Mouse (Mus musculus): Measurements from ENCODE around the gene Noc4l. TPM values are rescaled to one million over a fixed set of nuclear protein-coding genes. Genes with fewer than 3 reads are reported as not detected.

Gene Noc4l
- polyA plus RNA-seq, 1 experiment from 2014 or later = 47.8 TPM

DNA sequence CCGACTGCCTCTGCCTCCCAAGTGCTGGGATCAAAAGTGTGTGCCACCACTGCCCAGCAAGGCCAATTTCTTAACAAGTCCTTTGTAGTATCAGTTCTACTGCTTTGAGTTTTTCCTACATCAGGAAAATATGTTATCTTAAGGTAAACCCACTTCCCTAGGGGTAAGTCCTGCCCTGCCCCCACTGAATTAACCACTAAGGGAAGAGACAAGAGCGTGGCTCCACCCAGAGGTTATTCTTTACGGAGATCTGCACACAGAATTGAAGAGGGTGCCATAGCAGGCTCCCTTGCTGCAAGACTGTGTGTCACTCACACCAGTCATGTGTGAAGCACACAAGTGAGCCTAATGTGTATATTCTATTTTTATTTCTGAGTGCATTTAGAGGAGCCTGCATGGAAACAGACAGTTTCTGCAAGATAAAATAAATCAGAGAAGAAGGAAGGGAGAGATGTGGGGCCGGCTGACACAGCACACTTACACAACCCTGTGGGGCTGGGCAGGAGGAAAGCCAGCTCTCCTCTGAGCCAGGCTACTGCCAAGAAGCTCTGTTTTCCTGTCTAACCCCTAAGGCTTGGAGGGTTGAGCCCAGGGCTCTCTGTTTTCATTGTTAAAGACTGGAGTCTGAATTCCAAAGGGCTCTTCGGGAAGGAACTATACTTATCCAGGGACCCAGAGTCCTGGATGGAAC, 47.5 kb downstream of the Noc4l start:
- no peaks in the 10 kb centered on the region for H3K9me3 ChIP-seq (ENCODE audit: control insufficient read depth, low read depth, low read length)
- H3K9ac ChIP-seq (replicated peaks; ENCODE audit: low read depth, low read length) = no peak overlapping the region
- no peak overlapping the region for H3K4me3 ChIP-seq (ENCODE audit: low read depth, low read length)
- no peaks in the 10 kb centered on the region for H3K27me3 ChIP-seq (ENCODE audit: control insufficient read depth, insufficient read depth, low read length)
- no peak overlapping the region for H3K27ac ChIP-seq (ENCODE audit: low read length)
- H3K4me2 ChIP-seq (replicated peaks; ENCODE audit: low read depth, low read length) = no peak overlapping the region
- no peaks in the 10 kb centered on the region for H3K36me3 ChIP-seq (ENCODE audit: control insufficient read depth, insufficient read depth, low read length)
- ATAC-seq (ENCODE audit: insufficient number of reproducible peaks, insufficient read depth, low FRiP score, low read depth) = no peak
- WGBS = 55% methylated on average over 5 of the region's 5 CpGs
- no peaks in the 10 kb centered on the region for H3K4me1 ChIP-seq (ENCODE audit: control insufficient read depth, insufficient read depth, low read length)

DNA sequence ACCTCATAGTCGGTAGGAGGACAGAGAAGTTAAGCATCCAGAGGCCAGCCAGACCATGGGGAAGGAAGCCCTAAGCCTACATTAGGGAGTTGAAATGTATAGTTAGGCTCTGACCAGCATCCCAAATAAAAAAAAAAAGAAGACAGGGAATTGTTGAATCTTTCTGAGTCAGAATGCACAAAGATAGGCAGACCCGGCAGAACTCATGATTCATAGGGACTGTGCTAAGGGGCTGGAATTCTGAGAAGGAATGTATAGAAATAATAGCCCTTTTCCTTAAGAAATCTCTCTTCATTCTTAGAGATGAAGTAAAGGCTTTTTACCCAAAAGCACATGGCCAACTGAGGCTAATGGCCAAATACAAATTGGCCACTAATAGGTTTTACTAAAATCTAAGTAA, 48.9 kb downstream of the Noc4l start:
- 82% methylated on average over 2 of the region's 2 CpGs for WGBS
- no peak overlapping the region for H3K4me3 ChIP-seq (ENCODE audit: low read depth, low read length)
- H3K36me3 ChIP-seq (ENCODE audit: control insufficient read depth, insufficient read depth, low read length) = no peaks in the 10 kb centered on the region
- ATAC-seq (ENCODE audit: insufficient number of reproducible peaks, insufficient read depth, low FRiP score, low read depth) = no peak
- no peak overlapping the region for H3K9ac ChIP-seq (replicated peaks; ENCODE audit: low read depth, low read length)
- no peak overlapping the region for H3K27ac ChIP-seq (ENCODE audit: low read length)
- H3K4me2 ChIP-seq (replicated peaks; ENCODE audit: low read depth, low read length) = no peak overlapping the region
- H3K4me1 ChIP-seq (ENCODE audit: control insufficient read depth, insufficient read depth, low read length) = no peaks in the 10 kb centered on the region
- H3K27me3 ChIP-seq (ENCODE audit: control insufficient read depth, insufficient read depth, low read length) = no peaks in the 10 kb centered on the region
- no peaks in the 10 kb centered on the region for H3K9me3 ChIP-seq (ENCODE audit: control insufficient read depth, low read depth, low read length)

DNA sequence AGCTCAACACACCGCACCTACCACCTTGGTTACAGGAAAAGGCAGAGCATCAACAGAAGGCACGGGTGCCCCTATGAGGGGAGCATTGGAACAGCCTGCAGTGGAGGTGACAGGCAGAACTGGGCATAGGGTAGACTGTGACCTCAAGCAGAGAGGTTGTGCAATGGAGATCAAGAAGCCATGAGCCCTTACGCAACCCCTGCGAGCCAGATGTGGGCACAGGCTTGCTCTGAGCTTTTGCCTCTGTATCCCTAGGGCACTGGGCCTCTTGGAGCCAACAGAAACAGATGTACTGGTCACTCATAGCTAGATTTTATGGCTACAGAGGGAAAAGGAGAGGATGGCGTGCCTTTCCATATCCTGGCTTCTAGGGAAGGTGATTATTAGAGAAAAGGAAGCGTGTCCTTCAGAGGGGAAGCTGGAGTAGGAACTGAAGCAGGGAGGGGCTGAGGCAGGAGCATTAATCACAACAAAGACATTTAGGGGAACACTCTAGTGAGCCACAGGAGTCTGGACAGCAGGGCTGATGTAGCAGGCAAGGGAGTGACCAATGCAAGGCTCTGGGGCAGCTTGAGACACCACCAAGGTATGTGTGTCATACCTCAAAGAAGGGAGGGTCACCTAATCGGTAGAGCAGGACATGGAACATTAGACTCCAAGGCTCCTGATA, 50.1 kb downstream of the Noc4l start:
- H3K4me3 ChIP-seq (ENCODE audit: low read depth, low read length) = no peak overlapping the region
- no peaks in the 10 kb centered on the region for H3K36me3 ChIP-seq (ENCODE audit: control insufficient read depth, insufficient read depth, low read length)
- H3K9me3 ChIP-seq (ENCODE audit: control insufficient read depth, low read depth, low read length) = no peaks in the 10 kb centered on the region
- H3K9ac ChIP-seq (replicated peaks; ENCODE audit: low read depth, low read length) = no peak overlapping the region
- WGBS = 84% methylated on average over 7 of the region's 7 CpGs
- H3K4me1 ChIP-seq (ENCODE audit: control insufficient read depth, insufficient read depth, low read length) = no peaks in the 10 kb centered on the region
- ATAC-seq (ENCODE audit: insufficient number of reproducible peaks, insufficient read depth, low FRiP score, low read depth) = no peak
- H3K27ac ChIP-seq (ENCODE audit: low read length) = no peak overlapping the region
- no peak overlapping the region for H3K4me2 ChIP-seq (replicated peaks; ENCODE audit: low read depth, low read length)
- H3K27me3 ChIP-seq (ENCODE audit: control insufficient read depth, insufficient read depth, low read length) = no peaks in the 10 kb centered on the region

Small RNA genes lying within 50 kb of the gene (microRNA-seq; reads per million reads assigned to microRNA genes)
- 1.6 reads per million for gene Mir7026

Other genes starting within 250 kb of the Noc4l start
- gene Fbrsl1, start 204.9 kb downstream of the Noc4l start, polyA plus RNA-seq (2014; fragmentation: Nextera tagmentation; extraction: Ambion mirVana) = 8.6 and 9.8 TPM in 2 replicates
- gene Galnt9, start 109.1 kb downstream of the Noc4l start, polyA plus RNA-seq (2014; fragmentation: Nextera tagmentation; extraction: Ambion mirVana) = 0.86 and 1.2 TPM in 2 replicates
- 19.4 and 26.1 TPM in 2 replicates for gene Ddx51, start within 50 bp of the Noc4l start, polyA plus RNA-seq (2014; fragmentation: Nextera tagmentation; extraction: Ambion mirVana)
- gene Ep400, start 117.3 kb upstream of the Noc4l start, polyA plus RNA-seq (2014; fragmentation: Nextera tagmentation; extraction: Ambion mirVana) = 50.3 and 51.6 TPM in 2 replicates
- 20.2 and 21.9 TPM in 2 replicates for gene Pus1, start 127.2 kb upstream of the Noc4l start, polyA plus RNA-seq (2014; fragmentation: Nextera tagmentation; extraction: Ambion mirVana)
- gene Ulk1, start 156.7 kb upstream of the Noc4l start, polyA plus RNA-seq (2014; fragmentation: Nextera tagmentation; extraction: Ambion mirVana) = 27.7 and 28.4 TPM in 2 replicates
- gene Hscb, start 186.4 kb upstream of the Noc4l start, polyA plus RNA-seq (2014; fragmentation: Nextera tagmentation; extraction: Ambion mirVana) = 26.6 and 28.4 TPM in 2 replicates
- 32.1 and 32.9 TPM in 2 replicates for gene Chek2, start 186.6 kb upstream of the Noc4l start, polyA plus RNA-seq (2014; fragmentation: Nextera tagmentation; extraction: Ambion mirVana)
- 16.9 and 17.8 TPM in 2 replicates for gene Ttc28, start 226.4 kb upstream of the Noc4l start, polyA plus RNA-seq (2014; fragmentation: Nextera tagmentation; extraction: Ambion mirVana)

All from stomach, embryonic 14.5 days (tissue).